Mouse (Mus musculus) G1E (cell line): ENCODE data around the gene Homer2.

Source experiments
- CTCF ChIP-seq: IDR thresholded peaks from 2 replicates; pipeline ENCODE4 v1.5.1; 2012; ENCODE audit warnings: low read depth, low read length, inconsistent platforms, mixed read lengths
- GATA1 ChIP-seq: IDR thresholded peaks from 2 replicates; pipeline ENCODE4 v1.6.1; 2012; ENCODE audit warnings: borderline replicate concordance, low read length, inconsistent platforms, mixed read lengths
- POLR2AphosphoS5 ChIP-seq: IDR thresholded peaks from 2 replicates; pipeline ENCODE4 v1.6.1; 2012; ENCODE audit warnings: low read depth, low read length, inconsistent platforms; ENCODE audit not compliant: insufficient replicate concordance
- TAL1 ChIP-seq: conservative IDR thresholded peaks from 2 replicates; pipeline ENCODE4 v1.6.1; 2012; ENCODE audit warnings: low read depth, low read length, inconsistent platforms, mixed read lengths

DNA sequence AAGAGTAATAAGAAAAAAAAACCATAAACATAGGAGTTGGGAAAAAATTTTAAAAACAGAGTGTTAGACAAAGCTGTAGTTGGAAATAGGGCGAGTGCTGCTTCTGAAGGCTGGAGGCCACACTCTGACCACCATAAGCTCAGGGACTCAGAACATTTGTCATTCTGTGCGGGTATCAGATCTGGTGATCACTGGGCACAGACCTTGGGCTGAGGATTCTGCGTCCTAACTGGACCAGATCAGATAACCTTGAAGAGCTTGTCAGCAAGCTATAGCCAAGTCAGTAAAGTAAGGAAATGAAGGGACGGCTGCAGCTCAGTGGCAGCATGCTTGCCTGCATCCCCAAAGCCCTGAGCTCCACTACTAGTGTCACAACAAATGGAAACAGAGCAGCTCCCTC lies 2.8 kb upstream of the Homer2 start:
- TF ChIP-seq CTCF = no peak
- TF ChIP-seq GATA1 = no peak
- TF ChIP-seq TAL1 = no peak
- no peak for TF ChIP-seq POLR2AphosphoS5
